Mouse (Mus musculus) stomach, postnatal 0 days (tissue): ENCODE measurements around the gene Lbhd2.

Source experiments
- CTCF ChIP-seq: IDR thresholded peaks from 2 replicates; pipeline ENCODE4 v1.5.1; 2016; ENCODE audit warnings: antibody characterized with exemption, low read depth, mild to moderate bottlenecking, moderate library complexity
- EP300 ChIP-seq: optimal IDR thresholded peaks from 2 replicates; pipeline ENCODE3; 2016; ENCODE audit warnings: antibody characterized with exemption

- TF ChIP-seq CTCF (no peak), EP300 (no peak)
Measured at GRCm38 (mm10) chr12:111438850-111439249, 32.2 kb downstream of the Lbhd2 start.
